Mouse (Mus musculus): ENCODE measurements around the gene Astn2.

Astn2 gene

DNA sequence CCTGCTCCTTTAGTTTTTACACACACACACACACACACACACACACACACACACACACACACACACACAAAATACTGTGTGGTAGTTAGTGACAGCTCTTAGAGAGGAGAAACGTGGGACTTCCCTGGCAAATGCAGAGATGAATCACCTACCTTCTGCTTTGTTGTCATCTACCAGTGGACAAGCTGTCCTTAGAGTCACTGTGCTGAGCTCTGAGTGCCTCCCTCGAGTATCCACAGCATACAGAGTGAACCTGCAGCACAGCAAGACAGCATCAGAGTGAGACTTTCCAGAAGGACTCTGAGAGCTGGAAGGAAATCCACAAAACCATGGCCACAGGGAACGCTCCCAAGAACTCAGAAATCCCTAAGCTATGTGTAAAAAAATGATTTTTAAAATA lies 1007.6 kb downstream of the Astn2 start:
- no peak for DNase-seq

DNA sequence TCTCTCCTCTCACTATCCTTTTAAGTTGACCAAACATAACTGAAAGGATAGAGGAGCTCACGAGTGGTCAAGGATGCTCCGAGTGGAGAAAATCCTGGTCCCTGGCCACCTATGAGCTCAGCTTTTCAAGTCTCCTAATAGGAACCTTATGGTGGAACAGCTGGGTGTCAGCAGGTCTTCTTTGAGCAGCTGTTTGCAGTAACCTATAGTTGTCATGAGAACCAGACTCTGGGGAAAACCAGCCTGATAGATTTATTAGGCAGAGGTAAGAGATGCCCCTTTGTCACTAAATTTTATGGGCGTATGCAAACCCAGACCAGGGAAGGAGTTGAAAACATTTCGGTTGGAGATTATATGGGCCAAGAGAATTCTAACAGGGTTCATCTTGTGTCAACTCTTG lies 1013.4 kb downstream of the Astn2 start:
- no peak for DNase-seq

DNA sequence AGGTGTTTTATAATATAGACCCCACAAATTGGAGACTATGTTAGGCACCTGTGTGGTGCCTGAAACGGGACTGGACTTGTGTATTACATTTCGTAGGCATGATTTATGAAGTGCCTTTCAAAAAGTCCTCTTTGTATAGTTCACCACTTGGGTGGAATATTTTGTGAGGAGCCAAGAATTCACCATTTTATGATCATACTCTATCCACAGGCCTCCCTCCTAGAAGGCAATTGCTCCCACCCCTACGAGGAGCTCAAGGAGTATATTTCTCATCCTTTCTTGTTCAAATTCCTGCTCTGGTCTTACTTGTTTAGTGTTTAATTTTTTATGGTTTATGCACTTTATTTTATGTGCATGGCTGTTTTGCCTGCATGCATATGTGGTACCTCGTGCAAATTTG lies 1021.3 kb downstream of the Astn2 start:
- DNase-seq = no peak

DNA sequence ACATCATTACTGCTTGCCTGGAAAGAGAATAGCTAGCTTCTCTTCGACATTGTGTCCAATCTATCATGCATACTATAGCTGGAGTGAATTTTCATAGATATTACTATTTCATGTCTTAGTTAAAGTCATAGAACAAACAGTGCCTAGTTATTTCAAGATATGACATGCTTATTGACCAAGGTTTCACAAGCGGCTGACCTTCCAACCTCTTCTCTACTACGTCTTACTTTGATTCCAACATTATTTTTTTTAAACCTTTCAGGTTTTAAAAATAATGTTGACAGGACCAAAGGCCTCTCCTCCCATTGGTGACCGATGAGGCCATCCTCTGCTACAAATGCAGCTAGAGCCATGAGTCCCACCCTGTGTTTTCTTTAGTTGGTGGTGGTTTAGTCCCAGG lies 1025.0 kb downstream of the Astn2 start:
- DNase-seq = no peak

DNA sequence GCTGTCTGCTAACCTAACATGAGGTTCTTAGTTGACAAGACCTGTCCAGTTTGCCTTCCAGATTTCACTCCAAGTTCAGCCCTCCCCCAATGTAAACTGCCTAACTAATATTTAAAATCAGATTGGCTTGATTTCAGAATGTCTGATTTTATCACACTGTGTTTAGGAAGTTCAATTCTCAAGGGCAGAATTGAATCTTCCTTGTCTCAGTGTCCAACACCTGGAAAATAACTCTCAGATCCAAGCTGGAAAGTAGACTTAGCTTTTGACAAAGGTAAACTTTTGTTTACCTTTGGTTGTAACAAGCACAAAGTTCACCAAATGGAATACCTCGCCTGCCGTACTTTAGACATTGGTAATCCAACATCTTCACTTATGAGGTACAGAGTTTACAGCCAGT lies 1027.8 kb downstream of the Astn2 start:
- no peak for DNase-seq

DNA sequence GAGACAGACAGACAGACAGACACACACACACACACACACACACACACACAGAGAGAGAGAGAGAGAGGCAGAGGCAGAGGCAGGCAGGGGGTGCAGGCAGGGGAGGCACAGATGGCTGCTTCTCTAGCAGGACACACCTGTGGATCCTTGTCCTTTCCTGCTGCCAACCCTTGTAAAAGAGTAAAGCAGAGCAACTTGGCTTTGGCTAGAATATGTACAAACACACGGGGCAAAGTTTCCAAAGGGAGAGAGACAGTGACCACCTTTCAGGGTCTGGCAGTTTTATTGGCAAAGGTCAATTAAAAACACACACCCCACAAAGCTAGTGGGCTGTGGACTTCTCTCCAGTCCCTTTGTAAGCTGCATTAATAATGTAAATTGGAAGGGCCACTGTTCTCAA lies 1030.6 kb downstream of the Astn2 start:
- no peak for DNase-seq

DNA sequence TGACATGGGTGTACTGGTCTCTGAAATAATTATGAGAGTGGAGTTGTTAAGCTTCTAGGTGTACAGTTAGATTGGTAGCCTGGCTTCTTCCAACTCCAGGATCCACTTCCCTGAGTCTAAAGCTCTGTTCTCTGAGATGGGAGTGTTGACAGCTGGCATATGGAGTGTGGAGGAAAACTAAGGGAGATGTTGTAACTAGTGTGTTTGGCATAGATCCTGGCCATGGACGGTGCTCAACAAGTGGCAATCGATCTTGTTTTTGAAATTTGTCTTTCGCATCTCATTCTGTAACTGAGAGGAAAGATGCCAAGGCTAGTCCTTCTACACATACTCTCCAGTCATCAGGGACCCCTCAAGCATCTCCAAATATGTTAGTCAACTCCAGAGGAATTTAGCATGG lies 1031.7 kb downstream of the Astn2 start:
- no peak for DNase-seq

DNA sequence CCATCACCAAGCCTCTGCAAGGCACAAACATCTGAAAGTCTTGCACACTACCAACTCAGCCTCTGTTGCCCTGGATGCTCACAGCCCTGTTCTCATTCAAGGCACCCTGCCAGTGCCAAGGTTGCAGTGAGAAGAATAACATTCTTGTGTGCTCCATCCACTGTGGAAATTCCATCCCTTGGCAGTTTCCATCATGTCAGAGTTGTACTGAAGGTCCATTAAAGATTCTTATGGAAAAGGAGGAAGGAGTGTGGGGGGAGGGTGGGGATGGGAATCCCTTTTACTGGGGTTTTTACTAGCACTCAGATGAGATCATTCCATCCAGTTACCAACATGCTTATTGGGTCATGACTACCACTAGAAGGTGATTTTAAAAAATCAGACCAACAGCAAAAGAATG lies 1037.3 kb downstream of the Astn2 start:
- DNase-seq = no peak

DNA sequence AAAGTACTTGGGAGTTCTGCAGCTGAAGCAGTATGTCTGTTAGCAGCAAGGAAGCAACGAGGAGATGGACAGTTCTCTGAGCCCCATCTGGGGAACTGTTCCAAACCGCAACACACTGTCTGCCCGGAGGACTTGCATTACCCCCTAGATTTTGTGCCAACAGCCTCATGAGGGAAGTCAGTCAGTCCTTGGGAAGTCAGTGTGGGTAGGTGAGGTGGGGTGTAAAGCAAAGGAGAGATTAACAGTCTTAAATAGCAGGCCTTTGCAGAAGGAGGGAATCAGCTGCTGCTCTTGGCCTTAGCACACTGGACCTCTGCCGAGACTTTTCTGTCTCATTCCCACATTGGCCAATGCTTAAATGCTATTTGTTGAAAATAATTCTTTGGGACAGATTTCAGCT lies 1049.8 kb downstream of the Astn2 start:
- no peak for DNase-seq

DNA sequence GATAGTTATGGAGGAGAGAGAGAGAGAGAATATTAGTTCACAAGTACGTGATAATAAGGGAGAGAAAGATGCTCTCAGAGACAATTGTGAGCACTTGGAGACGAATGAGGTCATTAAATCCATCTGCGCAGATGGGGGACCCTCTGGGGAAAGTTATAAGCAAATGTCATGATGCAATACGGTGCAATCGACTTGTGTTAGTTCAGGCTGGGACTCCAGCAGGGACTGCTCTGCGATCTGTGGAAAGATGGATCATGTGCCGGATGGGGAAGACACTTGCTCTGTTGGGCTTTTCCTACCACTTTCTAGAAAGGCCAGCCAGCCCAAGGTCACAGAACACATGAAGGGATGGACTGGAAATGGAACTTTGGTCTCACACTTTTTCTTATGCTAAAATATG lies 1053.9 kb downstream of the Astn2 start:
- DNase-seq = no peak

DNA sequence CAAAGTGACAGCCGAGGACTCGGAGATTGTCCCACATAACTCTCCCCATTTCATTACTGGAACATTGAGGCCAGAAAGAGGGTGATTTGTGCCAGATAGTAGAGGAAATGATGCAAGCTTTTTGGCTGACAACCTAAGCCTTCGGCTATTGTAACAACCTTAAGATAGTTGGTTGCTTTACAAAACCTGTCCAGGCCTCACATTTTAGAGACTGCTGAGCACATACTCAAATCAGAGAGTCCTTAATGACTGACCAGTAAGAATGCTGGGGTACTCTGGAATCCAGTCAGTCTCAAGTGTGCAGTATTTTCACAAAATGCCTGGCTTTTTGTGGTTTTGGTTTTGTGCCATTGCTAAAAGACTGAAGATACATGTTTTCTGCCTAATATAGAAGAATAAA lies 1062.6 kb downstream of the Astn2 start:
- no peak for DNase-seq

DNA sequence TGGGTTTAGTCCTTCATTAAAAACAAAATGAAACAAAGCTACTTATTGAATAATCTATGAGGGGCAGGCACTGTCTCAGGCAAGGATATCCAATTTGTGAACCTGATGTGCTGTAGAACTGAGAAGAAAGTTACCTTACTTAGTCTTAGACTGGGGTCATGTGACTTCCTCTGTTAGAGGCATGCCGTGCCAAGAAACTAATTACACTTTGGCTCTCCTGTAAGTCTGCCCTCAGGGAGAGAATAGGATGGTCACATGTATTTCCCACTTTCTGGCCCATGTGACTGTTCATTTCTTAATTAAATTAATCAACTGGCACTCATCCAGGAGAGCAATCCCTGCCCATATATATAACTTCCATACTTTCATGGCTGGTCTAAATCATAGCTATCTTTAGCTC lies 1070.7 kb downstream of the Astn2 start:
- DNase-seq = no peak
